ENCODE assay signal across 16 mouse cellular contexts in the genomic region with DNA sequence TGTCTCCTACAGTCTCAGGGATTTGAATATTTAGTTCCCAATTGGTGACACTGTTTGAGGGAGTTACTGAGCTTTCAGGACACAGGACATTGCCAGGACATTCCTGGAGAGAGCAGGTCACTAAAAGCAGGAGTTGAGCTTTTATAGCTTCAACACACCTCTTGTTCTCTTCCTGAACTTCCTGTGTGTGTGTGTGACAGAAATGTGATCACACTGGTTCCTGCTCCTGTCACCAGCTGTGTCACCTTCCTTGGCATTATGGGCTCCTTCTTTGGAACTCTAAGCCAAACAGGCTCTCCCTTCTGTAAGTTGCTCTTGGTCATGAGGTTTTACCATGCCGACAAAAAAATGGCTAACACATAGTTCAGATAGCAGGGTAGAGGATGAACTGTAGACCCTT.
"Had no signal": no experiment of that assay in that cellular context is flagged by ENCODE, and none has a peak within 500 bp of the region (broad histone marks: within the 10 kb centered on the region; RNA-seq: fewer than 3 reads in every experiment).

No protein-coding gene starts in this region.

- H3K9me3 ChIP-seq: stomach, embryonic 15.5 days had no signal

- H3K36me3 ChIP-seq: neural tube, embryonic 13.5 days; neural tube, embryonic 15.5 days; stomach, embryonic 15.5 days had no signal

- H3K4me1 ChIP-seq: neural tube, embryonic 13.5 days; neural tube, embryonic 15.5 days; stomach, embryonic 15.5 days had no signal

- H3K27me3 ChIP-seq: neural tube, embryonic 13.5 days; neural tube, embryonic 15.5 days; stomach, embryonic 15.5 days had no signal

- H3K4me2 ChIP-seq: neural tube, embryonic 13.5 days; neural tube, embryonic 15.5 days; stomach, embryonic 15.5 days had no signal

- H3K4me3 ChIP-seq: neural tube, embryonic 13.5 days; neural tube, embryonic 15.5 days; stomach, embryonic 15.5 days had no signal

- H3K27ac ChIP-seq: neural tube, embryonic 13.5 days; neural tube, embryonic 15.5 days; stomach, embryonic 15.5 days; stomach, postnatal 0 days had no signal

- DNase-seq: retina, postnatal 1 day; right cerebral cortex, adult 18-20 months; right cerebral cortex, postnatal 14 days; right cerebral cortex, postnatal 25 days; right cerebral cortex, postnatal 4 days; spleen, adult 18-20 months; thymus, adult 18-20 months; thymus, adult 2 months; thymus, postnatal 14 days; thymus, postnatal 25 days; thymus, postnatal 36 days; thymus, postnatal 4 days had no signal

- H3K9ac ChIP-seq: neural tube, embryonic 13.5 days; neural tube, embryonic 15.5 days; stomach, embryonic 15.5 days had no signal
